Mouse (Mus musculus): ENCODE measurements at regions not wholly inside any gene's neighbourhood (a gene's known extent, or its start where the extent isn't known, plus 50 kb on each side); places are given as distances from the start of the nearest gene placed in this dataset.

DNA sequence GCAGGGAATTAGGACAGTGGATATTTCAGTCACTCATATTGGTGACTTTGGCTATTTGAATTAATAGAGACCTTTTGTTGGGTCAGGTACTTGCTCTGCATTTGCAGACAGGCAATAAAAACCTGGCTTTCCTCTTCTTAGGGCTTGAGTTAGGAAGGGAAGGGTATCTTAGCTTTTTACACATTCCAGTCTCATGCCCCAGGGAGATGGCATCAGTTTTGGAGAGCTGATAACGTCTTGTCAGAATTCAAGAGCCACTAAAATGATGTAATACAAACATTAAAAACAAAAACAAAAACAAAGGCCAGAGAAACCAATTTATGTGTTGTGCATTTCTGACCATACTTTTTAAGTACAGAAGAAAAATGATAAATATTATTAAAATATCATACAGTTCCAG is 214.3 kb downstream of the Ktn1 start:
- no peak for DNase-seq

GRCm38 (mm10) chr14:47863067-47863466 is 214.8 kb downstream of the Ktn1 start:
- peak in 1 of 2 experiments; percentile 6 for DNase-seq

- DNase-seq: no peak
Observed at GRCm38 (mm10) chr14:47863701-47864100, 215.5 kb downstream of the Ktn1 start.

GRCm38 (mm10) chr14:47867017-47867416 is 218.8 kb downstream of the Ktn1 start:
- DNase-seq: no peak

DNA sequence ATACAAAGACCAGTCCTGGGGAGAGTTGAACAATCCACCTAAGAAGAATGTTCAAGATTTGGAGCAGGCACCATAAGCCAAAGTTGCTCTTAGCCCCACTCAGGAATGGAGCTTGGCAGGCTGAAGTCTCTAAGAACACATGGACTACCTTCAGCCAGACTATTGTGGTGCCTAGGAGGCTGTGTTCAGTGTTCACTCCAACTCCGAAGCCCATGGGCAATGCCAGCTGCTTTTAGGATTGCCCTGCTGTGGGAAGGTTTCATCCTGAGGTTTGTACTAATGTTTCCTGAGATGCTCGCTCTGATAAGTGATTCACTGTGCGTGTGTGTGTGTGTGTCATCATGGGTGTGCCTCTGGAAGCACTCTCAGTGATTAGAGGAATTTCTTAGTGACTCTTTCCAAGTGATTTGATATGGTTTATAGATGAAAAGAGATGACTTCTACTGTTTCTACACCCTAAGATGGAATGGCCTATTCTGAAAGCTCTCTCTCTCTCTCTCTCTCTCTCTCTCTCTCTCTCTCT is 220.1 kb downstream of the Ktn1 start:
- DNase-seq: no peak

- DNase-seq: no peak
Observed at GRCm38 (mm10) chr14:47876585-47876984, 228.3 kb downstream of the Ktn1 start.

- DNase-seq: no peak
Observed at GRCm38 (mm10) chr14:47877167-47877566, 228.9 kb downstream of the Ktn1 start.

GRCm38 (mm10) chr14:47877771-47878443 is 229.7 kb downstream of the Ktn1 start:
- DNase-seq: no peak

DNA sequence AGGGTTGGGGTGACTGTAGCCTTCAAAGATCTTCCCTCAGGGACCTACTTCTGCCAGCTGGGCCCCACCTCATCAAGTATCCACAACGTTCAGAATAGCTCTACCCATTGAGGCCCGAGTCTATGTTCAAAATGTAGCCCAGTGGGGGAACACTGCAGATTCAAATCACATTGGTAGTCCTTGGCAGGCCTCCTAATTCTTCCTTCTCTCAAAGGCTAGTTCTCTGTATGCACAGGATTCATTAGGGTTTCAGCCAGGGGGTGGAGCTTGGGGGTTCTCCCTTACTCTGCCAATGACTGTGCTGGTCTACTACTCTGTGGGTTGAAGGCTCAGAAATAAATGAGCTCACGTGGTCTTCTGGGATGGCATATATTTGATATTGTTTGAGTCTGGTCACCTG is 235.3 kb upstream of the Peli2 start:
- no peak for DNase-seq

- DNase-seq: no peak
Observed at GRCm38 (mm10) chr14:47890251-47891198, 230.1 kb upstream of the Peli2 start.

GRCm38 (mm10) chr14:47896581-47896980 is 224.0 kb upstream of the Peli2 start:
- DNase-seq: no peak

GRCm38 (mm10) chr14:47897907-47898530 is 222.6 kb upstream of the Peli2 start:
- no peak for DNase-seq

GRCm38 (mm10) chr14:47898605-47899004 is 222.0 kb upstream of the Peli2 start:
- no peak for DNase-seq

DNA sequence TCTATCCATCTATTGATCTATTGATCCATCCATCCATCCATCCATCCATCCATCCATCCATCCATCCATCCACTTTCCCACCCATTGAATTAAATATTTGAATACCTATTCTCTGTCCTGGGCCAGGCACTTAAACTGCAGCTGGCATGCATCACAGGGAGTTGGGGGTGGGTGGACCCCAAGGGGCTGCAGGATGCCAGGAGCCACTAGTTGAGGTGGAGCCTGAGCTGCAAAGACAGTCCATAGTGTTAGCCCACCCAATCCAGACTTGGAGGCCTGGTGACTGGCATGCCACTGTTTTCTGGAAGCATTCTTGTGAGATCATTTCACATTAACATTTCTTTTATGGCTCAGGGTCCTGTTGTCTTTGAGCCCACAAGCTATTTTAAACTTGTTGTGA is 215.3 kb upstream of the Peli2 start:
- no peak for DNase-seq

DNA sequence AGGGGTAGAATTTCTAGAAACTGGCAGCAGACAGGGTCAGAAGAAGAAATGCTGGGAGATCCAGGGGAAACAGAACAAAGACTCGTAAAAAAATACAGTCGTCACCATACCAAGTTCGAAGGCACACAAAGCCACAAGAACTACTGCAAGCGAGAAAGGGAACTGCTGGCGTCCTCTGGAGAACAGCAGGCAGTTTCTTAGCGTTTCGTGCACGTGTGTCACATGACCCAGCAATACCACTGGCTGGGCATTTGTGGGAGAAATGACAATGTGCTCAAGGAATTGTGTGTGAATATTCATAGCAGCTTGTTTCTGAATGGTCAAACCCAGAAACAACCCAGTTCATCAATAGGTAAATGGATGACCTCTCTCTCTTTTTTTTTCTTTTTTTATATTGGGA is 211.5 kb upstream of the Peli2 start:
- no peak for DNase-seq

- DNase-seq: no peak
Observed at GRCm38 (mm10) chr14:47910741-47911295, 209.8 kb upstream of the Peli2 start.

DNA sequence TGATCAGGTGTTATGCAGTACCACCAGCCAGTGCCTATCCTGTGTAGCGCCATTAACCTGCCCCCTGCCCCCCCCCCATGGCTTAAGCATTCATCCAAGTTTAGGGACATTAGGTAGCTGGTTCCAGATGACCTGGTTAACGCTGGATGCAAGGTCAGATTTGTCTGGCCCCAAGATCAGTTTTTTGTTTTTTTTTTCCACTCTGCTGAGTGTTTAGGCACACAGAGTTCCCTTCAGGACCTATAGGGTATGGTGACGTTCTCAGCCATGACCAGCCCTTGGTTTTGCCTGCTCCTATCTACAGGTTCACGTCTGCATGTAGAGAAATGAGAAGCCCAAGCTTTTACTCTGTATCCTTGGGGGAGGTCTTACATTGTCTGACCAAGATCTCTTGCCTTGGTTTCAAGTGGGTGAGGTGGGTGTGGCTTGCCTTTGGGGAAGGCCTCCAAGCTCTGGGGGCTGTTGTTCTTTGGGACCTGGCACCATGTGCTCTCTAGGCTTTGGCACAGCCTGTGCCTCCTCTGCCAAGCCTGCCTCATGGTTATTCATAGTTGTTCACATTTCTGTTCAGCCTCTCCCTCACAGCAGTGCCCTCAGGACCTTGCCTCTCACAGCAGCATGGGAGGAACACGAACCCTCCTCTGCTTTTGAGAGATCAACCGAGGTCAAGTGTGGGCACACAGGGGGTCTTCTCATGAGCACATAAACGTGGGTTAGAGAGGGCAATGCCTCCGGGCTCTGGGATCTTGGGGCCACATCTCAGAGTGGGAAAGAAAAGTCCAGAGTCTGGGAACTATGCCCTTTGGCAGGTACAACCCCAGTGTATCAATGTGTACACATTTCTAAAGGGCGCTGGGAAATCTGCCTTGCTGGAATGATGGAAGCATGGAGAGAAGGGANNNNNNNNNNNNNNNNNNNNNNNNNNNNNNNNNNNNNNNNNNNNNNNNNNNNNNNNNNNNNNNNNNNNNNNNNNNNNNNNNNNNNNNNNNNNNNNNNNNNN is 208.8 kb upstream of the Peli2 start:
- DNase-seq: peak; percentile 71 to 83

DNA sequence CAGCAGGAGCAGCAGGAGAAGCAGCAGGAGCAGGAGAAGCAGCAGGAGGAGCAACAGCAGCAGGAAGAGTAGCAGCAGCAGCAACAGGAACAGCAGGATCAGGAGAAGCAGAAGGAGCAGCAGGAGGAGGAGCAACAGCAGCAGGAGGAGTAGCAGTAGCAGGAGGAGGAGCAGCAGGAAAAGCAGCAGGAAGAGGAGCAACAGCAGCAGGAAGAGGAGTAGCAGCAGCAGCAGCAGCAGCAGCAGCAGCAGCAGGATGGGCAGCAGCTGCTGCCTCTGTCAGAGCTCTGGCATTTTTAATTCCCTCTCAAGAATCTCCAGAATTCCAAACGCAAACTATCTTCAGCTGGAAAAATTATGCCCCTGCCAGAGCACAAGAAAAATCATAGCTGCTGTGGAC is 205.0 kb upstream of the Peli2 start:
- no peak for DNase-seq

GRCm38 (mm10) chr14:47920638-47921347 is 199.8 kb upstream of the Peli2 start:
- no peak for DNase-seq

DNA sequence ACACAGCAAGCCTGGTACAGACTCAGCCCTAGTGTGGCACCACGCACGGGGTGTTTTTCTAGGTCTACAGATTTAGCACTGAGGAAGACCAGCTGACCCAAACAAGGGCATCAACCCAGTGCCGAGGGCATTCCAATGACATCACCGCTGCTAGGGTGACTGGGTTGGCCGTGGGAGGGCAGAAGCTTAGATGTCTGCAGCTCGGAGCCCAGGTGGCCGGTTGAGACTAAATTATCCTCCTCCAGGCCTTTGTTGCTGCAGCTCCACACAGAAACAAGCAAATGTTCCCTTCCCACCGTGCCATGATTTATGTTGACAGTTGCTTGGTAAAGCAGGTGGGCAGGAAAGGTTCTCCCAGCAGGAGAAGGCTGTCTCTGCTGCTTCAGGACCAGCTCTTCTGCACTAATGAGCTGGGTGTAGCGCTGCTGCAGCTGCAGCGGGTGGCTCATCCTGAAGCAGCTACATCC is 198.8 kb upstream of the Peli2 start:
- DNase-seq: peak; percentile 44 to 62

DNA sequence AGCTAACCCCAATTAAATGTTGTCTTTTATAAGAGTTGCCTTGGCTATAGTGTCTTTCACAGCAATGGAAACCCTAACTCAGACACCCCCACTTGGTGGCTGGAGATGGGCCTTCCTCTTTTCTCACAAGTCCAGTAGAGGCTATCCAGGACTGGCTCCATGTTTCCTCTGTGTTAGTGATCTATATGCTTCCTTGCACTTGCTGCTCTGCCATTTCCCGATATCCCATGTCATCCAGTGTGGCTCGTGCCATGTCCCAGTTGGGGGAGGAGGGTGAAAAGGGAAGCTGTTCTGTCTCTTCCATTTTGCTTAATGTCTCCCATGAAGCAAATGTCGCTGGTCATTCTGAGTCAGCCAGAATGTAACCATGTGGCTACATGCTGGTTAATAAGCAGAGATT is 194.2 kb upstream of the Peli2 start:
- DNase-seq: no peak

Measured in kidney, postnatal 36 days (tissue).